Mouse (Mus musculus) retina, embryonic 14.5 days (tissue): ENCODE data around the gene Ptprg.

ENCODE experiments used
- DNase-seq: peaks from one replicate; pipeline ENCODE4 v3.0.0-alpha.2; 2015; ENCODE audit warnings: low spot score

Gene Ptprg

DNA sequence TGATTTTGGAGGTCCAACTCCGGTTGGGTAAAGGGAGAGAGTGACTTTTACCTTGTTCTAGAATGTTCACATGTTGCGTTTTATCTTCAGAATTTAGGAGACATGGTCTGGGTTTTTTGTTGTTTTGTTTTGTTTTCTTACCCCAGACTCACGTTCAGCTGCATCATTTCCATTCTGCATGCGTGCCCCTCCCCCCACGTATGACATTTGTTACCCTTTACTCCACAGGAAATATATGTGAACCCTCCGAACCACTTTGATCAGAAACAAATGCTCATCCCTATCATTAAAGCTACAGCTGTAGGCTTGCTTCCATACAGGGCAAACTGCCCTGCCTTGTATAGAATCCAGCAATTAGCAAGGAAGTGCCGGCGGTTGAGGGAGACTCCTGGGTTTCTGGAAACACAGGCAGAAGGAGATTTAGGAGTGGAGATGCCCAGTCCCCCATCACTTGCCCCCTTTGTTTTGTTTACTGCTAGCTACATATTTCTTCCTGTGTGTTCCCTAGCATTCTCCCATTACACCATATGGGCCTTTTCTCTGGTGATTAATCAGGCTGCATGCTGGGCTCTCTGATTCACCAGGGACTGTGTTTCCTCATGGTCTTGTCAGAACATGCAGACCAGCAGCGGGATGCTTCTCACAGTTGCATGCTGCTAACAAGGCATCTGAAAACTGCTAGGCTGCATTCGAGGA is 130.2 kb downstream of the Ptprg start:
- peak; percentile 61 for DNase-seq

DNA sequence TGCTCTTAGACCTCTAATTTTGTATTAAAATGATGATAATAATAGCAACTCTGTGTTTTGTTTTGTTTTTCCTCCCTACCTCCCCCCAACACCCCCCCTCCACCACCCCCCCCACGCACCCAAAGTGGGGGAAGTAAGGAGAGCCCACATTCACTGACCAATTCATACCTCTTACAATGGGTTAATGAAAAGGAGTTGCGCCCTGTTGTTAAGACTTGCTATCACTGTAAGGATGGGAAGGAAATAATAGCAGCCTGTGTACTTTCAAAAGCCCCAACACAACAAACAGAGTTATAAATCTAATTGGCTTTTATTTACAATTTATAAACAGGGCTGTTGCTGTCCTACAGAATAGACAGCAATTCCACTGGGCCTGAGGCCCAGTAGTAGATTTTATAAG is 130.8 kb downstream of the Ptprg start:
- no peak for DNase-seq

DNA sequence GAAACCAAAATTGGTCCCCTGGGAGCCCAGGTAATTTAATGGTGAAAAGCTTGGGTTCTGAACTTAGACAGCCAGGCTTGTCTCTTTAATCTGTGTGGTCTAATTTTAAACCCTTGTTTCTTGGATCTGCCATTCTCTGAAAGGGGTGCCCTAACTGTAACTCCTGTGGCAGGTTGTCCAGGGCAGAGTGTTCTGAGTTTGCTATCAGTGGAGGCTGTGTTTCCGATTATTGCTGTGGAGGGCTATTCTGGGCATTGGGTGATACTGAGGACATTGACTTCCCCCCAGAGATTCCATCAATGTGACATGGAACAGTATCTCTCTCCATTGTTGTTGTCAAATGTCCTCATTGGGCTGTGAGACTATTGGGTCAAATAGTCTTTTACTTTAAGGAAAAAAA is 134.2 kb downstream of the Ptprg start:
- DNase-seq, result no peak

DNA sequence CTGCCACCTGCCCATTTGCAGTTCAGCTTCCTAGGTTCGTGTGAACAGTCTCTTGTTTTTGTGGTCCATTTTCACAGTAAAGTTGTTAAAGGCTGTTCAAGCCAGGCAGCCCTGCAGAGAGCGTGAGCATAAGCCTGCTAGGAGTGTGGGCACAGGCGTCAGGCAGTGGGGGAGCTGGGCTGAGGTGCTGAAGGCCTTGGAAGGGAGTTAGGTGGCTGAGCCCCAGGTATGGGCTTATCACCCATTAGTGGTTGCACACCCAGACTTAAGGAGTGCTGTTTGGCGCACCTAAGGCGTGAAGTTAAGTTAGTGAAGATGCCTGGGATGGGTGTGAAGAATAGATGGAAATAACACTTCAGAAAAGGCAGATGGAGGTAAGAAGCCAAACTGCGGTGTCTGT is 134.8 kb downstream of the Ptprg start:
- DNase-seq, result no peak

DNA sequence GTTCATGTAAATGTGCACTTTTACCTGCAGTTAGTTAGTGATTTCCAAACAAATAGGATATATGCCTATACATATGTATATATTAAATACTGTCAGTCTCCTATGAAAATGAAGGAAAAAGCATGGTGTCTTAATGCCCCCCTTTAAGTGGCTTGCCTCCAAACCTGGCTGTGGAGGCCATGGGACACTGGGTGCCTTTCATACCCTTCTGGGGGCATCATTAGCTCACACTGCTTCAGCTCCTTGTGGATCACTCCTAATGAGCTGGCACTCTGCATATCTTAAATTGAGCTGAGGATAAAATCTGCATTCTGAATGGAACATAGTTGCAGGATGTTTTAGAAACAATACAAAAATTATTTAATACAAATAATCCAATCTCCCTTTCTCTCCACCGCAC is 136.7 kb downstream of the Ptprg start:
- DNase-seq, result no peak

DNA sequence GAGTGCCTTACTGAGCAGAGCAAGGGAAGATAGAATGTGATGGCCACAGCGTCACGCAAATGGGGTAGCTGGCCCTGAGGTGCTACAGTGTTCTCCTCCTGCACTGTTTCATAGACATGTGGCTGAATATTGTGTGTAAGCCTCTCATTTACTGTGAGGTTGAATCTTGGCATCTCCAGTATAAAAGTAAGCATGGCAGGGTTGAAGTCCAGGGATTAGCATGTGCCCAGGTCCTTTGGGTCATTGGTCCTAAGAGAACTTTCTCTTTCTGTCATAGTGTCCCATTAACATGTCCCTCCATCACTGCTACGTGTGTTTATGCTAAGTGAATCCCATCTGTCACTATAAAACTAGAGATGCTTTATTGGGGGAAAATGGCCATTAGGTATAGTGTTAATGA is 138.2 kb downstream of the Ptprg start:
- no peak for DNase-seq

DNA sequence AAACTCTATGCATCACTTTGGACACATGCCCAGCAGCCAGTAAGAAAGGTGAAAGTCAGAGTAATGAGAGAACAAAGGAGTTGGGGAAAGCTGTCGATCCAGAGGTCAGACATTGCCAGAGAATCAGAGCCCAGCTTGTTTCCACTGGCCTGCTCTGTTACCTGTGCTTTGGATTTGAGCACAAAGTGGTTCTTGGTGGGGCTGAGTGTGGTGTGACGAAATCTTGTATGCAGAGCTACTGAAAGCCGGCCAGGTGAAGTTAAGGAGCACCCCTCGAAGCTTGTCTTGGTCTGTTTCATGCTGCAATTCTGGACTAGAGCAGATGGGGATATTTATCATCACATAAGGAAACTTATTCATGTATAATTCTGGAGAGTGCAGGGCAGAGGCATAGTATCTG is 145.5 kb downstream of the Ptprg start:
- no peak for DNase-seq

DNA sequence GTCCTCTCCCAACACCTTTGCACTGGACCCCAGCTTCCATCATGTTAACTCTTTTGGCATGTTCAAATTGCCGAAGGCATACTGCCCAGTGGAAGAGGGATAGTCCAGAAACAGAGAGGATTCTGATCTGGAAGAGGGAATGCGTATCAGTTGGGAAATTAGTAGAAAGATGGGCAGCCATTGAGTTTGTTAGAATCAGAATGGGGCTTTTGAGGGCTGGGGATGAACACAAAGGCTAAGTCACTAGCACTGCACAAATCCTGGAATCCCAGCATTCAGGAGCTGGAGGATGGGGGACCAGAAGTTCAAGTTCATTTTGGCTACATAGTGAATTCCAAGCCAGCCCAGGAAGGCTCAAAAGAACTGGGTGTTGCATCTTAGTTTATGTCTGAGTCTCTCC is 146.3 kb downstream of the Ptprg start:
- DNase-seq, result no peak

DNA sequence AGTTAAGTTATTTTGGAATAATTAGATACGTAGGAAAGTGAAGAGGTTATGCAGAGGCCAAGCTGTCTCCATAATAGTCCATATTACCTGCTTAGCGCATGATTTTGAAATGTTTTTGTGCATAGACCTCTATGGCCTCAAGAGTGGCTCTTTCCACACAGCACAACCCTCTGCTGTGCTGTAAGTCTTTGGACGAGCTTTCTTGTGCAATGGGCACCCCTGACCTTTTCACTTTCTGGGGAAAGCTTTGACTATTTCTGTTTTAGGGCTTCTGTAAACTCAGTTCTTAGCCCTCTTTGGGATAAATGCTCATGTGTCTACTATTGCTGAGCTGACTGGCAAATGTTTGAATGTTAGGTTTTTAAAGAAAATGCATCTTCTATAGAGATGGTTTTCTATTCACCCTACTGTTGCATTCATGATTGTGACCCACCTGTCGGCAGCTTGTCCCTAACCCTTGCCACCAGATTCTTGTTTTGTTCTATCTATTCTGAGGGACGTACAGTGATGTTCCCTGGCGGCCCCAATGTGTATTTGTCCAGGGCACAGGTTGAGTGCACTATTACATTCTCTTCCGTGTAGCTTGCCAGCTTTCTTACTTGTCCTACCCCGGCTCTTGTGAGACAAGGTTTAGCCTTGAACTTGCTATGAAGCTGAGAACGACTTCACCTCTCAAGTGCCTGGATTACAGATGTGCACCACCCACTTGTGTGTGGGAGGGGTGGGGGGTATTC is 148.4 kb downstream of the Ptprg start:
- no peak for DNase-seq

DNA sequence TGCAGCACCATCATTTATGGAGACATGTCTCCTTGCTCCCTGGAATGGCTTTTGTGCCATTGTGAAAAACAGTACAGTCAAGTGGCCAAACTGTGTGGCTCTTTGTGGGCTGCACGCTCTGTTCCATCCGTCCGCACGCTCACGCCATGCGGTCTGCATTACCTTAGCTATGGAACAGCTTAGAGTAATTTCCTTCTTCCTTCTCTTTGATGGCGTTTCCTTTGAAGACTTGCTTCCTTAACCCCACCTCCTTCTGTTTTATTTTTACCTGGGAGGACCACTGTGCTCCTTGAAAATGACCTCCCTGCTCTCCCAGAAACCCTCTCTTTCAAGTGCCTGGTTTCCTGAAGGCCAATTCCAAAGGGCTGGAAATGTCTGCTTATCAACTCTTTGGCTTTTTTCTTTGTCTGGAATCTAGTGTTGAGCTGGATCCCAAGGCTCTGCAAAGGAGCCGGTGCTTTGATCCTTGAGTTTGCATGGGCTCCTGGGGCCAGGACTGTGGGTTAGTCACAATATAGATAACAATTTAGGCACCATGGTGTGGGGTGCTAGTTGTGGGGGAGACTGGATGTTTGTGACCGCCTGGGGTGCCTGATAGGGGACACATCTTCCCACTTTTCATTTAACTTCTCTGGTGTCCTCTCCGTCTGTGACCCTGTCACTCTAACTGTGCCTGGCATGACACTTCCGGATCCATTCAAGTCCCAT is 149.6 kb downstream of the Ptprg start:
- DNase-seq, result no peak

DNA sequence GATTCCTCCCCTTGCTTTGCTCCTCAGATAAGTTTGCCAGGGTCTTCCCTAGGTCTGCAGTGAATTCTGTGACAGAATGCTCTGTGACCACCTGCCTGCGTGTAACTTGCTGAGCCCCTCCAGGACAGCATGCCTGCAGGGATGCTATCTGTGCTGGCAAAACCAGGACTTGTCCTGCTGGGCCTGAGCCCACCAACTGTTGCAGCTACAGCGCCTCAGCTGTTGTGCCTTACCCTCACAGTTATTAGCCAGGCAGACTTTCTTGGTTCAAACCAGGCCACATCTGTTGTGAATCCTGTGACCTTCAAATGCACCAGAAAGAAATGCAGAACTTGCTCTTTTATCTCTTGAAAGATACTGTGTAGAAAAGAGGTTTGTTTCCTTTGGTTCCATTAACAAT is 151.5 kb downstream of the Ptprg start:
- DNase-seq, result peak; percentile 32

DNA sequence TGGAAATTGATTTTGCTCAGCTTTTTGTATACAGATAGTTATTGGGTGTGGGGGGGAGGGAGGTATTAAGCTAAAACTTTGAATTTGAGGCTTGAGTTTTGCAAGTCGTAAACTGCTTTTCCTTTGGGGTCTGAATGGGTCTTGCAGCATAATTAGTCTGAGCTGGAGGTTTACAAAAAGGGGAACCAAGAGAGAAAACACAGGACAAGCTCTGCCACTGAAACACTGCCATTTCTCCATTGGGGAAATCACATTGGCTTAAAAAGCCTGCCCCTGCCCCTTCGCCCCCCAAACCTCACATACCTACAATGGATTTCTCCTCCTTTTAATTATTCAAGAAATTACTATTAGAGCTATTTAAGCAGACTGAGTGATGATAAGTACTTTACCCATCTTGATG is 156.0 kb downstream of the Ptprg start:
- DNase-seq, result no peak

DNA sequence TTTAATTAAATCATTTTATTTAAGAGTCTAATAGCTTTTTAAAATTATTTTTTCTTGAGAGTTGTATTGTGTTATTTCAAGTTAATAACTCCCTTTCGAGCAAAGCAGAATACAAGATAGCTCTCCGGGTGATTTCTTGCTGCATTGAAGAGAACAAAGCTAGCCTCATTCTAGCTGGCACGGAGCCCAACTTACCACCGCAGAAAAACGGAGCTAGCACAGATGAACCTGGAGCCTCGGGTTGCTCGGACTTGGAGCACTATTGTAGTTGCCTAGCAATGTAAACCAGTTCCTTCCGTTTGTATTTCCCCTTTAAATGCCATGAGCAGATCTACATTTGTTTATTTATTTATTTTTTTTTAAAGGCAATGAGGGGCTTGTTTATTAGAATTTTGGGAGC is 156.5 kb downstream of the Ptprg start:
- DNase-seq, result no peak

DNA sequence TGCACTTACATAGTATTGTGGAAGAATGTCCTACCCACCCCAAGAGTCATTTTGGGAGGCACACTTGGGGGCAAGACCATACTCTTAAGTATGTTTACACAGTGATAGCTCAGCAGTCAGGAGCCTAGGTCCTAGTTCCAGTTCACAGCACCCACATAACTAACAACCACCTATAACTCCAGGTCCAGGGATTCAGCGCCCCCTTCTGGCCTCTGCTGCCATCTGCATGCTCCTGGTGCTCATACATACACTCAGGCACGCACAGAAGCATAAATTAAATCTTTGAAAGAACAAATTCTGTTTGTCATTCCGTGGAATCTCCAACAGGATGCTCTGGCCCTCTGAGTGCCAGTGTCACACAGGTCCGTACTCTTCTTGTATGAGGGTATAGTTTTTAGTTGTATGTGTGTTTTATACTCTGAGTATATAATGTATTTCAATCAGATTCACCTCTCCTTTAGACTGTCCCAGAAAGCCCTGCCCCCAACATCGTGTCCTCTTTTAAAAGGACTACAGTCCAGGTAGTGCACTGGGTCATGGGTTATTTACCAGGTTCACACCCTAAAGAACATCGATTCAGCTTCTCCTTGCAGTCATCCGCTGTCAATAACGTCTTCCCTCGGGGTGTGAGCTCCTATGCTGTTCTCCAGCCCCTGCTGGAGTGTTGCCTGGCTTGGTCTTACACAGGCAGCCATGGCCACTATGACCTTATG is 157.2 kb downstream of the Ptprg start:
- DNase-seq, result no peak

DNA sequence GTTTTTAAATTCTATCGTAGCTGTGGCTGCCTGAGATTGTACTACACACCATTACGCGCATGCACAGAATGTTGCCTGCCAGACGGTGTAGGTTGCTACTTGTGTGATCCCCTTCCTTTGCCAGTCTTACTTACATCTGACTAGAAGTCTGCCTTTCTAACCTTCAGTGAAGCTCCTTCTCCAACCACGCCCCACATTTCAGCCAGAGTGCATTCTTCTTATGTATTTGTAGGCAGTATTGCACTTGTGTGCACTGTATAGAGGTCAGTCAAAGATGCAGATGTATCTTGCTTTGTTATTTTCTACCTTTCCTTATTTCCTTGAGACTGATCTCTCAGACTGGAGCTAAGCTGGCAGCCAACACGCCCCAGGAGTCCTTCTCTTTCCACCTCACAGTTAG is 158.8 kb downstream of the Ptprg start:
- DNase-seq, result no peak

DNA sequence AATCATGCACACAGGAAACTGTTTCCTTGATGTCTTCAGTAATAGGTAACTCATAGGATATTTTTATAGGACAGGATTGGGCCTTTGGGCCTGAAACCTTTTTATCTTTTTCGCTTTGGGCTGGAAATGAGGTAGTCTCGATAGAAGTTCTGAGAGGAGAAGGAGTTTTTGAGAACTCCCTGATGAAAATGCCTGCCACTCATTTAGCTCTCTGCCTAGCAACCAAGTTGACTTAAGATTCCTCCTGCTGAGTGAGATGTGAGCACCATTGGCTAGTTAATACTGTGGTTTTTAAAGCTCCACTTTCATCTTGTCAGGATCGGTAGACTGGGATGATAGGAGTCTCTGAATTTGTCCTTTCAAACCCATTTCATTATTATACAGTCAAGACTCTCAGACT is 162.9 kb downstream of the Ptprg start:
- DNase-seq, result no peak

DNA sequence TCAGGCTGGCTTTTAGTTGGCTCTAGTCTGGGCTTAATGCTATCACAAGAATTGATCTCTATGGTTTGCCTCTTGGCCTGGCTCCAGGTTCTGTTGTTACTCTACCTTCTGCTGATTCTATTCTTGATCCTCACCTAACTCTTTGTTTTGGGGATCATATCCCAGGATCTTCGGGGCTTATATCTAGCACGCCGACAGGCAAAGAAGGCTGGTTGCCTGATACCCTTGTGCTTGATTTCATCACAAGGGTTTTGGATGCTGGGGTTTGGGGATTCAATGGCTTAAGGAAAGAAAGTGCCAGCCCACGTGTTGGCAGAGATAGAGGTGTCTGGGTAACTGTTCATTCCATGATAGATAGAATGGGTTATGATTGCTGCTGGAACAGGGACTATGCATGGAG is 164.9 kb downstream of the Ptprg start:
- DNase-seq, result no peak

DNA sequence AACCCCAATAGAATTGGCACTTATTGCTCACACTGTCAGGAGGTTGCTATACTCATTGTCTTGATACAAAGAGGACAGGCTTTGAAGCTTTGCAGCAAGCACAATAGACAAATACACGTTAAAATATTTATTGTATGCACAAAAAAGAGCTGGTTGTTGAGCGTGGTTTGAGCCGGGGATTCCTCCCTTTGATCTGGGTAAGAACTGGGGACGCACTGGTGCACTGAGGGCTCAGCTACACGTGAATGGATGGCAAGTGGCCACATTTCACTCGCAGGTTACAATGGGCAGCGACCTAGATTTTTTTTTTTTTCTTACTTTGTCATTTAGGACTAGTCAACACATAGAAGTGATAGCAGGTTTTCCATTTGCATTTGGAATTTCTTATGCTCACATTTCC is 165.9 kb downstream of the Ptprg start:
- peak; percentile 23 for DNase-seq

DNA sequence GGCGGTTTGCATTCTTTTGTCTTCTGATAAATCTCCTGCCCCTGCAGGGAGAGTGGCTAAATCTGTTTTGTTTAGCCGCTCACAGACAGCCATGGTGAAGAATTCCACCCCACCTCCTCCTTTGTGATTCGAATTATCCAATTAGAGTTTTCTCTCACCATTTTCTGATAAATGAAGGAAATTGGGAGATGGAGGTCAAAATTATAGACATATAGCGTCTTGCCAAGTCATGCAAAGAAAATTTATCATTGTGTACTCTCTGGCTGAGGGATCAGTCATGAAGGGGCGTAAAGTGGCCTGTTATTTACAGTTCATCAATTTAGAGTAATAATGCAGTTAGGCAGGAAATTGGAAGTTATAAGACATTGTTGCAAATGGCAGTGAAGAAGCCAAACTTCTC is 168.8 kb downstream of the Ptprg start:
- DNase-seq, result peak; percentile 73

DNA sequence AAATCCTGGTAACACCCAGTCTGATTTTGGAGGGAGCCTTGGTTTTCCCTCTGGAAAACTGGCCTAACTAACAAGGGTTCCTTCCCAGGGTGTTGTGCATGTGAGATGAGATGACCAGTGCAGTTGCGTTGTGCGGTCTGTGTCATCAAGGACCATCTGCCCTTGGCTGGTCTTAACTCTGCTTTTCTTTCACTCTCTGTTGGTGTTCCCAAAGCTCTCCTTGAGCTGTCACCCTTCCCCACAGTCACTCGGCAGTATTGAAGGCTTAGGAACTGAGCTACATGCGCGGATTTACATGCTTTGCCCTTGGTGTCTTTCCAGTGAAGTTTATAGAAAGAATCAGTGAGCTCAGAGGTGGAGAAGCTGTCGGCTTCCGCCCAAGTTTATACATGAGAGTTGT is 170.5 kb downstream of the Ptprg start:
- DNase-seq, result no peak

DNA sequence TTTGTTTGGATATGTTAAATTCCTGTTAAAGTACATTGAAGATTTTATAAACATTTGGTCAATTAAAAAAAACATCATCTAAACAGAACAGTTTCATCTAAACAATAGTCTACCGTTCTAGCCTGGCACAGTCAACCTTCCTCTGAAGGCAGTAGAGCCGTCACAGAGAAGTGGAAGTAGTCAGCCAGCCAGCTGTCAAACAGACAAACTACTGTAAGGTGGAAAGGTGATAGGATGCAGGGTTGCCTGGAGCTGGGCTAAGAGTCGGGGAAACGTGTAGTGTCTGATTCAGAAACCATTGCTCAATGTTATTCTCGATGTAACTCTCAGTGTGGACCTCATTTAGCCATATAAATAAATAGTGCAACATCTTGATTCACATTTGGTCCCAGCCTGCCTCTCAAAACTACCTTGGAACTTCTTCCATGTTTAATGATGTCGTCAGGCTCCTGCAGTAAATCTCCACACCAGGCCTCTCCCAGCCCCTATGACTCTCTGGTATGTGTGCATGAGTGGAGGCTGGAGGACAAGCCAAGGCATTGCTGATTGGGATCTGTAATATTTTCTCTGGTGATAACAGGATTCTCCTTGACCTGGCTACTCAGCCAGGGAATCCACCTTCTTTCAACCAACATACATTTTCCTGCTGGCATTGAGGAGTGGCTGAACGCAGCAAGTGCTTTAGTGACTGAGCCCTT is 178.0 kb downstream of the Ptprg start:
- no peak for DNase-seq

DNA sequence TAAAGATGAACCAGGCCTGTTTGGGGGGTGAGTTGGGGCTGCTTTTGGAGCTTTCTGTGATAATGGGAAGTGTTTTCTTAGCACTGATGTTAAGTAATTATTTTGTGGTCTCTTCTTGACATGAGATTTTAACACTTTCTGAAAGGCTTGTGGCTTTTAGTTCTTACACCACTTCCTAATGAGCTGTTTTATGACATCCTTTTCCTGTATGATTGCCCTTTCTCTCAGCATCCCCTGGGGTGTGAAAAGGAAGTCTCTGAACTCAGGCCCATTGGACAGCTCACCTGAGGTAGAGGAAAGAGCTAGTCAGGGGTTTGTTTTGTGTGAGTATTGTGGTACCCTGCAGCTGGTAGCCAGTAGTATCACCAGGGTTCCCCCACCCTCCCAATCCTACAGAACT is 179.0 kb downstream of the Ptprg start:
- DNase-seq, result no peak
